Mouse (Mus musculus) v-Abl transformed pro-B cells (cell line): ENCODE measurements around the gene Btd.

Experiments
- in situ Hi-C, 2 experiments: fragments of 400-800 bp; cut with MboI; formaldehyde crosslinking; loops; one replicate each; pipeline ENCODE4 v1.15.1; 2025; ENCODE audit not compliant: unreplicated experiment in 2 of 2

The Btd gene

DNA sequence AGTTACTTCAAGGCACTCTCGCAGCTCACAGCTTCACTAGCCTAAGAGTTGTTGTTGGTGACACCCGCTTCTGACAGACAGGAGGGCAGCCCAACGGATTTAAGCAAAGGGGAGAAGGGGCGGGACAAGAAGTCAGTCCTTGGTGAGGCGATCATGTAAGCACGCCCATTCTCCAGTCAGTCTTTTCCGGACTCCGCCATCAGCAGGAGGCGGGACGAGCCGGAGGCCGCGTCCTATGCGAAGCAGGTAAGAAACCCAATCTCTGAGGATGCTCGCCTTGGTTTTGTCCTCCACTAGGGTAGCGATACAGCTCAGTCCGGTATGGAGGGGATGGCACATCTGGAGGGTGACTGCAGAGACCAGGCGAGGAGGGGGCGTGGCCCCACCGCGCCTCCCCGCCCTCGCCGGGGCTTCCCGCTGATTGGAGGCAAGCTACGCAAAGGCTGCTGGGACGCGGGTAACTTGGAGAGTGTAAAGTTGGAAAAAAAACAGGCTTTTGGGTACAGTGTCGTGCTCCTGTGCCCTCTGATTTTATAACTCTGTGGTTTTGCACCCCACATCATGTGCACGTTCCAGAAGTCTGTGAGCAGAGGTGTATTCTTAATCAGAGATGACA, at the start of gene Btd, which contains the start of gene Hacl1:
TSS of gene Btd (plus strand) at position 139 of the 616 bp plus-strand sequence.
TSS of gene Hacl1 (minus strand) at position 397 of the 616 bp plus-strand sequence.
- in situ Hi-C loops: loop anchor here in 1 of 2 experiments (10.0 to 25.0 kb wide), 4 partner anchors 294 to 846 kb away; no protein-coding TSS in a partner anchor

DNA sequence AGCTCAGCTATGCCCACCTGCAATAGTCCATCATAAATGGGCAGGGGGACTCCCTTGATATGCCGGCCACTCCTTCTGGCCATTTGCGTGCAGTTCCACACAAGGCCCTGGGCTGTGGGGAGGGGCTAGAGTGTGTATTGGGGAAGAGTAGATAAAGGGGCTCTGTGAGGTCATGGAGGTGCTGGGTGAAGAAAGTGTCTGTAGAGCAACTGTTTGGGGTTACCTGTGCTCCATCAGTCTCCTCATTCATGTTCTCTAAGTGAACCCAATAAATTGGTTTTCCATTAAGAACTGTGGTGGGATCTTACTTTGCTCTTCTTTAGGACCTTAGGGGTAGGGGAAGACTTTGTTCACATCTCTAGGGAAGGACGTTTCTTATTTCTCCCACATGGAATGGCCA, 49.6 kb upstream of the Btd start, which contains the start of gene Colq:
TSS of gene Colq (minus strand) at position 101 of the 400 bp plus-strand sequence.
- in situ Hi-C loops: no loop called here

DNA sequence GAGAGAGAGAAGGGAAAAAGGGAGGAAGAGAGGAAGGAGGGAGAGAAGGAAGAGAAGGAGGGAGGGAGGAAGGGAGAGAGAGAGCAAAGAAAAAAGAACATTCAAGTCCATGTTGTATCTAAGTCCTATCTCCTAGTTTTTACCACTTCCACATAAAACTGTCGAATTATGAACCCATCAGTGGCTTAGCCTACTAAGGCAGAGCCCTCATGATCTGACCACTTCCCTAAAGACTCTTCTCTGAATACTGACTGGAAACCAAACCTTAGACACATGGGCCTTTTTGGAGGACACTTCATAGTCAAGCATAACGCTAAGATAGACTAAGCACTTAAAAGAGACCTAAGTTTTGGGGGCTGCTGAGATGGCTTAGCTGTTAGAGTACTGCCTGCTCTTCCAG, 47.8 kb upstream of the Btd start:
- in situ Hi-C loops: no loop called here

DNA sequence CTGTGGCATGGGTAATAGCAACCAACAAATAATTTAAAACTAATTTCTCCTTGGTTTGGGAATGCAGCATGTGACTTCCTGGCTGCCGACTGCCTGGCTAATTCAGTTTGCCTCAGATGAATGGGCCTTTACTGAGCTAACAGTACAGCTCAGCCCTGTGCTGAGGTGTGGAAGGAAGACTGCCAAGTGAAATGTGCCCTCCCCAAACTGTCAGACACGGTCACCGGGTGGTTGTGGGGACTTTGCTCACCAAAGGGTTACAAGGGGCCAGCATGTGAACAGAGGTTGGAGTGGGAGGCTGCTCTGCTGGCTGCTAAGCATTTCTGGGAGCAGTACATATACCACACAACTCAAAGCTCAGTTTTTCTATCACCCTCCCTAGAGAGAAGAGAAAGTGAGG, 46.1 kb upstream of the Btd start:
- in situ Hi-C loops: no loop called here

DNA sequence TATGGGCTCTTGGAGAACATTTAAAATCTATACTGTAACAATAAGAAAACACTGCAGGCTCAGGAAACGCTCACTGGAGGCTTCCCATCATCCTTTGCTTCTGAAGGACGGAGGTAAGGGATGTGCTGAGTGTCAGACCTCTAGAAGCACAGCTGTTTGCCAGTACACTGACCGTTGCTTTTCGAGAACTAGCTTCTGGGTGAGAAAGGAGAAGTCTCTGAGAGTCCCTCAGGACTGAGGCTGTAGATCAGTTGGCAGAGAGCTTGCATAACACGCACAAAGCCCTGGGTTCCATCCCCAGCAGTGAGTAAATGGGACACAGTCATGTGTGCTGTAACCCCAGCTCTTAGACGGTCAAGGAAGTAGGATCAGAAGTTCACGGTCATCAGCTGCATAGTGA, 44.4 kb upstream of the Btd start:
- in situ Hi-C loops: no loop called here

DNA sequence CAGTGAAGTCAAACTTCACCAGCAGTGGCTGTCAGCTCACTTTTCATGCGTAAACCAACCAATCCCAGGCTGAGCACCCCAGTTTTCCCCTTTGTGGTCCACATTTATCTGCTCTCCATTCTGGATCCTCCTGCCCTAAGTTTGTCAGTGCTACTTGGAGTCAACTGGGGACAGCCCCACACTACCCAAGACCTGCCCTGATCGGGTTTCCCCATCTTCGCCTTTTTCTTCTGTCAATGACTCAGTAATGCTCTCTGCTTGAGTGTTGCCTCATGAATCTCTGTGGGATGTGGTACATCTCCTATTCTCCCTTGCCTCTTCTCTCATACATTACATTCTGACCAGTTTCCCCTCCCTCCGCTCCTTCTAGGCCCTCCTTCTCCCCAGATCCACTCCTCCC, 43.4 kb upstream of the Btd start:
- in situ Hi-C loops: no loop called here

DNA sequence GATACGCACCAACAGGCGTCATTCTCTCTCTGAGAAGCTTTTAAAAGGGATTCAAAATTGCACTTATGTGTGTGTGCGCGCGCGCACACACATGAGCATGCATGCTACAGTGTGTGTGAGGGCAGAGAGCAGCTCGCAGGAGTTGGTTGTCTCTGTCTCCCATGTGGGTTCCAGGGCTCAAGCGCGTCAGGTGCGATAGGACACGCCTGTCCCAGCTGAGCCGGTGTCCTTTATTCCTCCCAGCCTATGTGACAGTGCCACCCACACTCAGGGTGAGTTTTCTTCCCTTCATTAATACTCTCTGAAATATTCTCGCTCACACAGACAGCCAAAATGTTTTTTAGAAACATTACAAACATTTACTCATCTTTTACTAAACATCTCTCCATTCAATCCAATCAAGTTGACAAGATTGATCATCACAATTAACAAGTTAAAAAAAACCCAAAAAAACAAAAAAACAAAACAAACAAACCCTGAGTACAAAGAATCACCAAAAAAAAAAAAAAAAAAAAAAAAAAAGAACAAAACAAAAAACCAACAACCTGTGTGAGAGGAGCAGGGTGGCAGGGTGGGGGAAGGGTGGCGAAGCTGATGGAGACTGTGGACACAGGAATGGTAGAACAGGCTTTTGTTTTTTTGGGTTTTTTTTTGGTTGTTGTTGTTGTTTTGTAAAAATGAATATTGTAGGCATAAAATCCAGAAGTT, 38.8 kb upstream of the Btd start:
- in situ Hi-C loops: loop anchor here (10.0 kb wide), 2 partner anchors 227 to 237 kb away; no protein-coding TSS in a partner anchor

DNA sequence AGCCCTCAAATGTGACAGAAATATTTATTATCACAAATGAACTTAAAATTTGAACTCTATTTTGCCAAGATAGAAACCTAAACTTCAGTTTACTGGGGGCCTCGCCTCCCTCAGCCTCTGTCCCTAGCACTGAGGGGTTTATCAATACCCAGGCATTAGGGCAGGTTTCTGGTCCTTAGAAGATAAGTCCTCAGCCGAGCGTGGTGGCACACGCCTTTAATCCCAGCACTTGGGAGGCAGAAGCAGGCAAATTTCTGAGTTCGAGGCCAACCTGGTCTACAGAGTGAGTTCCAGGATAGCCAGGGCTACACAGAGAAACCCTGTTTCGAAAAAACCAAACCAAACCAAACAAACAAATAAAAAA, 38.2 kb upstream of the Btd start:
- in situ Hi-C loops: loop anchor here (10.0 kb wide), 2 partner anchors 228 to 238 kb away; no protein-coding TSS in a partner anchor

DNA sequence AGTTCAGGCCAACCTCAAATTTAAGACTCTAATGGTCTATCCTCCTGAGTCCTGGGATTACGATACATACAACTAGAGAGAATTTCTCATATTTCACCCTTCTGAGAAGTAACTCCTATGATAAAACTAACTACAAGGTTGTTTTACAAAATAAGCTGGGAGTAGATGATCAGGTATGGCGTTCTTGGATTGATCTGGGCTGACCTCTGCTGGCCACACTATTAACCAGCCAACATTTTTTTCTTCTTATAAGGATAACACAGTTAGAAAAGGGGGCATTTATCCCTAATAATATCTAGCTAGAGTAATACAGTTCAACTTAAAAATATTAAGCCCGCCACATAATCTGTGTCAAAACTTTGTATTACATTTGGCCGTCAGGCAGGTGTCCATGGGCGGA, 35.9 kb upstream of the Btd start:
- in situ Hi-C loops: loop anchor here (5.0 to 10.0 kb wide), 3 partner anchors 88 to 240 kb away; no protein-coding TSS in a partner anchor

DNA sequence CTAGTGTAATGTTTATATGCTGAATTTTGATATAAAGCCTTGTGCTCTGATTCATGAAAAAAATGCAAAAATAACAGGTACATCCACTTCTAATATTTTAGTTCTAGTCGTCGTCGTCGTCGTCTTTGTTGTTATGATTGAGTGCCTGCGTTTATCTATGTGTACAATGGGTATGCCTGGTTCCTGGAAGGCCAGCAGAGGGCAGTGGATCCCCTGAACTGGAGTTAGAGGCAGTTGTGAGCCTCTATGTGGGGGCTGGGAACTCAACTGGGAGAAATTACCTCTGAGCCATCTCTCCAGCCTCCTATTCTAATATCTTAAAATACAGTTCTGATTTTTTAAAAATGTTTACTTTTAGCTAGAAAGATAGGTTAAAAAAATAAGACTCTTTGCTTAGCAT, 35.3 kb upstream of the Btd start:
- in situ Hi-C loops: loop anchor here (5.0 to 10.0 kb wide), 3 partner anchors 88 to 241 kb away; no protein-coding TSS in a partner anchor

DNA sequence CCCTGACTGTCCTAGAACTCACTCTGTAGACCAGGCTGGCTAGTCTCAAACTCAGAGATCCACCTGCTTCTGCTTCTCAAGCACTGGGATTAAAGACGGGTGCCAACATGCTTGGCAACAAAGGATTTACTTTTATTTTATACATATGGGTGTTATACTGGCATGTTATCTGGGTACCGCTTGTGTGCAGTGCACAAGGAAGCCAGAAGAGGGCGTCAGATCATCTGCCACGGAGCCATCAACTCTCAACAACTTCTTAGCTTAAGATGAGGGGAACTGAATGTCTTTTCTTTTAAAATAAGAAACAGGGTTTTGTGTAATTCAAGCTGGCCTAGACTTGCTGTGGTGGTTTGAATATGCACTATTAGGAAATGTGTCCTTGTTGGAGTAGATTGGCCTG, 28.8 kb upstream of the Btd start:
- in situ Hi-C loops: no loop called here

DNA sequence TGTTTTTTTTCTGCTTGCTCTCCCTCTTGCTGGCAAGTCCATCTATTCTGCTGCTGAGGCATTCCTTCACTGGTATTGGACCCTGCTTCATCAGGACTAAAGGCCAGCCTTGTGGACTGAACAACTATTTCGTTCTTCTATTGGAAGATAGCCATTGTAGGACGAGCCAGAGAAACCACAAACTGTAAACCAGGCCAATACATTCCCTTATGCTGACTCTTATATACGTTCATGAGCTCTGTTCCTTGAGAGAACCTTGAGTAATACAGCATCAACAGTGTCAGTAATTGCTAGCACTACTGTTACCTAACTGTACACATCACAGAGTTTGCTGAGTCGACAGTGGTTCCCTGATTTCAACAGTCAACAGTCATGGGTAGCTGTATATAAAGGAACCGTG, 27.2 kb upstream of the Btd start:
- in situ Hi-C loops: no loop called here

DNA sequence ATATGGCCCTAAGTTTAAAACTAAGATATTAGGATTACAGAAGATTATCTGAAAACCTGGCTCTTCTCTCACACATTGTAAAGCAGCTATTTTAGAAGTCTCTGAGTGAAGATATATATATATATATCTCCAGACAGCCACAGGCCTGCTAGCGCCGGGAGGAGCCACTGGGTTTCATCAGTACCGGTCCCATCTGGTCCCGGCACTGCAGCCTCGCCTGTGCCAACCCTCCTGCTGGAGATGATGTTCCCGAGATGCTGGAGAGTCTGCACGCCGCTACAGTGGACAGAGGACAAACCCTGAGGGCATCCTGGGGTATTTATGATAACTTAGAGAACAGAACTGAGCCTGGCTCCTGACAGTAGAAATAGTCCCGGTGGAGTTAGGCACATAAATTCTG, 23.6 kb upstream of the Btd start:
- in situ Hi-C loops: no loop called here

DNA sequence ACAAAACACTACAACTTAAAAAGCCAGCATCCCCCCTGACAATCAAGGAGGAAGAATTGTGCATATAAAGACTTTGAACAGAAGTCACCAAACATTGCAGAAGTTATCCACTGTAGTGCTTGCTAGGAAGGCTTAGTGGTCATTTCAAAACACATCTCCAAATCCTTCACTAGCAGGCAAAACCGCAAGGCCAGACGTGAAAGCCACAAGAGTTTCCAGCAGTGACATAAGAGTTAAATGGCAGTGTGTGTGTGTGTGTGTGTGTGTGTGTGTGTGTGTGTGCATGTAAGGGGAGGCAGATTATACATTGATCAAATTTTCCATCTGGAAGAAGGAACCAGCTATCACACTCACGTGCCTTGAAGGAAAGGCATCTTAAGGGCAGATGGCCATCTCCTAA, 22.8 kb upstream of the Btd start:
- in situ Hi-C loops: no loop called here

DNA sequence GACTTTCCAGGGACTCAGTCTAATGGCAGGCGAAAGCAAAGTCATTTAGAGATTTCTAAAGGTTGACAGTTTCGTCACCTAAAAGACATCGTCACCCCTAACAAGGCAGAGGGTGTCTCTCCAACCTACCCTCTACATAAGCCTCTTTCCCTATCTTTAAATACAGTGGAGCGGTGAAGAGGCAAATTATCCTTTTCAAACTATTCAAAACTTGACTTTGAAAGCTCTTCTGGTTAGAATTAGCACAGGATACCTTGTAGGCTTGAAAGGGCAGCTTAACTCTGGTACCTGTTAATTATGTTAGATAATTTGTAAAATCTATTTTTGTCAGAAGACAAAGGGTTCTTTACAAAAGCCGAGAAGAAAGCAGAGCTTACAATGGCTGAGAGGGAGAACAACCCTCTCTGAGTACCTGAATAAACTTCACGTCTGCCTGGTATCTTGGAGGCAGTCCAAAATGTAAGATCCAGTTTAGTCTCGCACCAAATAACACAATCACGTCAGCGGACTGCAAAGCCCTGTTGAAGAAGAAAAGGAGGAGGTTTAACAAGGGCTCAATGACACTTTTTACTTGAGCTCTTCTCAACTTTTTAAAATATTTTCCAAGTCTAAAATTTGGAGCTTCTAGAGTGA, 20.1 kb upstream of the Btd start:
- in situ Hi-C loops: no loop called here

DNA sequence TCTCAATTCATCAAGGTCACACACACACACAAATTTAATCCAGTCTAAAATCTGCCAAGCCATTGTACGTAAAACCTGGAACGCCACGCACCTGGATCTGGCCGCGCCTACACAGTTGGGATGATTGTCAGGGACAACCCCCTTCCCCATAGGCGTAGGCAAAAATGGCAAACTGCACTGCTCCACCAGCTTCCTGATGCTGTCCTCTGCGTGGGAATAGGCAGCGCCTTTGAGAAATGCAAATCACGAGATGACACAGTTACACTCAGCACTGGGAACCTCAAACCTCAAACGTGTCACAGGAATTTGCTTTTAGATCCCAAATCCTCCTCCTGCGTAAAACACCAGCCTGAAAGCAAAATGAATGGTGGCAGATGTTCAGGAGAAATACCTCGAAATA, 18.1 kb upstream of the Btd start:
- in situ Hi-C loops: no loop called here

DNA sequence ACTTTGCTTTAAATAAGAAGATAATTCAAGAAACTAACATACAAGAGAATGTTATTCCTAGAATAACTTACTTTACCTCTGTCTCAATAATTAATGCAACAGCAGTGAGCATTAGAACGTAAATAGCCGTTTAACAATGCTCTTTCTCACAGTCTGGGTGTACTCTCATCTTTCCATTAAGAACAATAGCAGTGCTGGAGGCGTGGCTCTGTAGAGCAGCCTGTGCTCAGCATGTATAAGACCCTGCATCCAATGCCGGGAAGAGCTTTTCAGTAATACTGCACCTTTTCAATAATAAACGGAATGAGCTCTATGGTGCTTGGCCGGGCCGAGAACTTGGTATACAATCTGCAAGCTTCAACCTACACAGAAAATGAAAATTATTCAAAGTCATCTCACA, 10.2 kb upstream of the Btd start:
- in situ Hi-C loops: loop anchor here in 1 of 2 experiments (25.0 kb wide), 1 partner anchor 857 kb away; no protein-coding TSS in a partner anchor

DNA sequence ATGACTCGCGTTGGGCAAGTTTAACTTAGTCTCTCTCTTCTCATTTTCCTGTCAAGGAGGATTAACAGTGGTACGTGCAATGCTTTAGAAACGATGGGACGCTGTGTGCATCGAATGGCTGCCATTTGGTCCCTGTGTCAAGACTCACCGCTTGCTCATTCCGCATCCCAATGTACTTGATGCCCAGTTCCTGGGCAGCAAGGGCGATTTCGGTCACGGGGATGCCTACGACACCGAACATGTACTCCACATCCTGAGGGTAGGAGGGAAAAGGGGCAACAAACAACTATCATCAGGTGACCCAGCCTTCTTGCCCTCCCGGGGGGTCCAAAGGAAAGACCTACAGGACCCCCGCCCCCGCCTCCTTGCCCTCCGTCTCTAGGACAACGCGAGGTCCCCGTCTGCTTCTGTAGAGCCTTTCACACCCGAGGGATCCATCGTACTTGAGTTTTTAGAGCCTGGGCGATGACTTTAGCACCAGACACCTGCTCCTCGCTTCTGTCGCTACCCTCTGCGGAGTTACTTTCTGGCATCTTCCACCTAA, 410 bp upstream of the Btd start, which contains the start of gene Gm49387:
TSS of gene Gm49387 (minus strand) at position 533 of the 544 bp plus-strand sequence.
- in situ Hi-C loops: loop anchor here in 1 of 2 experiments (10.0 to 25.0 kb wide), 4 partner anchors 294 to 847 kb away; no protein-coding TSS in a partner anchor

DNA sequence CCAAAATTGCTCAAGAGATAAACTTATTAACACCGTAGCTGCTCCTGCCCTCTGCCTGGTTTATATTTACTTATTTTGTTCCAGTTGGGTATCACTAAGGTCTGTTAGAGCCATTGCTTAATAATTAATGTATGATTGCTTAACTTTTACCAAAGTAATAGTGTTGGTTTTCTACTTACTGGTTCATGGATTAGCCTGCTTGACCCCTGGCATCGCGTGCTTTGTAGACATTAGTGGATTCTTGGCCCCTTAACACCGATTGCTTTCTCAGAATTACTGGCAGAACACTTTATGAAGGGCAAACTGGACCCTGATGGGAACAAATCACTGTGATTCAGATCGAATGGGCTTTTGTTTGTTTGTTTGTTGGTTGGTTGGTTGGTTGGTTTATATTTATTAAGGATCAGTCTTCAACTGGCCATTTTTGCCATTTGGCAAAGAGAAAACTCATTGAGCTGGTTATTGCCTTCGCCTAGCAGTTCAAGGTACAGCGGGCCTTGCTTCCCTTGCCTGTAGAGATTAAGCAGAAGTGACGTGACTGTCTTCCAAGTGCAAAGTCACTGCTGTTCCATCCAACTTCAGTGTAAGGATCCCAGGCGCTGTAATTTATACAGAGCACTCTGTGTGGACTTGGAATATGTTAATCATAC, 803 bp downstream of the Btd start:
- in situ Hi-C loops: loop anchor here in 1 of 2 experiments (10.0 to 25.0 kb wide), 4 partner anchors 293 to 846 kb away; no protein-coding TSS in a partner anchor

DNA sequence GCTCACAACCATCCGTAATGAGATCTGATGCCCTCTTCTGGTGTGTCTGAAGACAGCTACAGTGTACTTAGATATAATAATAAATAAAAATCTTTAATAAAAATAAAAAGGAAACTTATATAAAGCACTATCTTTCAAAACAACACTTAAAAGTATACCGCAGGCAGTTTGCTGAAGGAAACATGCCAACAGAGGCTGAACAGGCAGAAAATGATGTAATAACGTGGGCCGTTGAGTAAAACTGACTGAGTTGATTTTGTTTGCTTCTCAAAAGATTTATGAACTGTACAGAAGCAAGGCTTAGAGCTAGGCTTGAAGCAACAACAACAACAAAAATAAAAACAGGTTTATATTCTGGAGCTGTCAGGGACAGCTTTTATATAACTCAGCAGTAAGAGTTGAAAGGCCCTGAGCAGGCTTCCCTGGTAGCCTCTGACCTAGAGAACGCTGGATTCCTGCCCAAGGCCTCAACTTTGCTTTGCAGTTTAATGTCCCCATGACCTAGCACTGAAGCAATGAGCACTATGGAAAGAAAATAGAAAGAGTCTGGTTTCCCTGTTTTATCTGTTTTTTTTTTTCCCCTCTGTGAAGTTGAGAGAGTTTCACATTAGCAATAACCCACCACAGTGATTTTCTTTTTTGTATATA, 3.5 kb downstream of the Btd start:
- in situ Hi-C loops: loop anchor here in 1 of 2 experiments (10.0 to 25.0 kb wide), 4 partner anchors 290 to 843 kb away; no protein-coding TSS in a partner anchor
